Mouse (Mus musculus) MEL (cell line): Measurements from ENCODE around the gene Arntl. TPM values are rescaled to one million over a fixed set of nuclear protein-coding genes. Genes with fewer than 3 reads are reported as not detected.

Experiments
- DNase-seq: peaks from one replicate; pipeline ENCODE4 v3.0.0; 2011; ENCODE audit warnings: low read depth, low spot score
- H3K27ac ChIP-seq: 2 replicates; pipeline ENCODE4 v1.5.1; 2012; ENCODE audit warnings: low read depth, mild to moderate bottlenecking, control low read depth, low read length, moderate library complexity; ENCODE audit not compliant: control insufficient read depth
- H3K27me3 ChIP-seq, 2 experiments: fragments of 150-350 bp in 1 of 2; sonication (generic) in 1 of 2; 2 replicates each; pipeline ENCODE4 v1.6.1; 2012; ENCODE audit warnings: low read length in 2 of 2, mild to moderate bottlenecking in 2 of 2, improper control_type of control experiment in 1 of 2, moderate library complexity in 1 of 2; ENCODE audit not compliant: insufficient read depth in 2 of 2, control insufficient read depth in 1 of 2
- H3K36me3 ChIP-seq, 2 experiments: 2 replicates each; pipeline ENCODE4 v1.6.1; 2012 to 2014; ENCODE audit warnings: low read length in 2 of 2, improper control_type of control experiment in 1 of 2, inconsistent platforms in 1 of 2, mild to moderate bottlenecking in 1 of 2; ENCODE audit not compliant: insufficient read depth in 2 of 2, control insufficient read depth in 1 of 2
- H3K4me1 ChIP-seq, 2 experiments: fragments of 150-350 bp in 1 of 2; sonication (generic) in 1 of 2; 2 replicates each; pipeline ENCODE4 v1.6.1; 2012; ENCODE audit warnings: low read length in 2 of 2, improper control_type of control experiment in 1 of 2, mild to moderate bottlenecking in 1 of 2; ENCODE audit not compliant: insufficient read depth in 2 of 2, control insufficient read depth in 1 of 2
- H3K4me3 ChIP-seq, 2 experiments: fragments of 150-350 bp in 1 of 2; sonication (generic) in 1 of 2; 2 replicates each; pipeline ENCODE4 v1.5.1; 2012; ENCODE audit warnings: low read depth in 2 of 2, low read length in 2 of 2, mild to moderate bottlenecking in 2 of 2, moderate library complexity in 2 of 2, control low read depth in 1 of 2, improper control_type of control experiment in 1 of 2; ENCODE audit not compliant: control insufficient read depth in 1 of 2, insufficient read depth in 1 of 2
- H3K79me2 ChIP-seq: 2 replicates; pipeline ENCODE4 v1.6.1; 2012; ENCODE audit warnings: mild to moderate bottlenecking, low read length, moderate library complexity; ENCODE audit not compliant: control insufficient read depth, poor library complexity, insufficient read depth
- H3K9ac ChIP-seq: 2 replicates; pipeline ENCODE4 v1.6.1; 2012; ENCODE audit warnings: low read depth, mild to moderate bottlenecking, control low read depth, low read length, moderate library complexity; ENCODE audit not compliant: control insufficient read depth, poor library complexity, severe bottlenecking
- H3K9me3 ChIP-seq: fragments of 150-350 bp; sonication (generic); replicated peaks from 2 replicates; pipeline ENCODE4 v1.6.1; 2012; ENCODE audit warnings: mild to moderate bottlenecking, low read length, improper control_type of control experiment, moderate library complexity; ENCODE audit not compliant: insufficient read depth
- CHD2 ChIP-seq: IDR thresholded peaks from 2 replicates; pipeline ENCODE4 v1.6.1; 2011; ENCODE audit warnings: low read length, improper control_type of control experiment
- CTCF ChIP-seq, 3 experiments: IDR thresholded peaks in 2 of 3; conservative IDR thresholded peaks in 1 of 3; 2 replicates each; pipeline ENCODE4 v1.5.1; 2011 to 2012; ENCODE audit warnings: low read length in 3 of 3, low read depth in 2 of 3, mild to moderate bottlenecking in 2 of 3, improper control_type of control experiment in 1 of 3, inconsistent platforms in 1 of 3, mixed read lengths in 1 of 3, moderate library complexity in 1 of 3; ENCODE audit not compliant: control insufficient read depth in 1 of 3, insufficient read depth in 1 of 3, poor library complexity in 1 of 3, severe bottlenecking in 1 of 3
- ELF1 ChIP-seq: IDR thresholded peaks from 2 replicates; pipeline ENCODE4 v1.6.1; 2014; ENCODE audit warnings: low read depth, mild to moderate bottlenecking, inconsistent platforms, low read length, improper control_type of control experiment, moderate library complexity
- EP300 ChIP-seq, 2 experiments: IDR thresholded peaks; 2 replicates each; pipeline ENCODE4 v1.6.1; 2011; ENCODE audit warnings: improper control_type of control experiment in 2 of 2, low read length in 2 of 2, low read depth in 1 of 2, mild to moderate bottlenecking in 1 of 2
- ETS1 ChIP-seq: IDR thresholded peaks from 2 replicates; pipeline ENCODE4 v1.6.1; 2012; ENCODE audit warnings: low read depth, mild to moderate bottlenecking, inconsistent platforms, low read length, improper control_type of control experiment, moderate library complexity
- GABPA ChIP-seq: IDR thresholded peaks from 2 replicates; pipeline ENCODE4 v1.6.1; 2012; ENCODE audit warnings: low read depth, mild to moderate bottlenecking, inconsistent platforms, low read length, improper control_type of control experiment, moderate library complexity
- JUND ChIP-seq: IDR thresholded peaks from 2 replicates; pipeline ENCODE4 v1.6.1; 2011; ENCODE audit warnings: low read depth, mild to moderate bottlenecking, improper control_type of control experiment, low read length
- KAT2A ChIP-seq: conservative IDR thresholded peaks from 2 replicates; pipeline ENCODE4 v1.6.1; 2012; ENCODE audit warnings: low read depth, low read length, improper control_type of control experiment, inconsistent platforms
- MAFK ChIP-seq: IDR thresholded peaks from 2 replicates; pipeline ENCODE4 v1.6.1; 2011; ENCODE audit warnings: low read depth, mild to moderate bottlenecking, low read length, improper control_type of control experiment, borderline replicate concordance
- MAZ ChIP-seq: IDR thresholded peaks from 2 replicates; pipeline ENCODE4 v1.6.1; 2012; ENCODE audit warnings: low read depth, mild to moderate bottlenecking, inconsistent platforms, low read length, improper control_type of control experiment
- MEF2A ChIP-seq: IDR thresholded peaks from 2 replicates; pipeline ENCODE4 v1.6.1; 2014; ENCODE audit warnings: low read depth, mild to moderate bottlenecking, inconsistent platforms, low read length, improper control_type of control experiment; ENCODE audit not compliant: poor library complexity, insufficient replicate concordance, severe bottlenecking; ENCODE audit errors: extremely low read depth
- MYB ChIP-seq: IDR thresholded peaks from 2 replicates; pipeline ENCODE4 v1.6.1; 2011; ENCODE audit warnings: mild to moderate bottlenecking, low read depth, low read length, improper control_type of control experiment
- MYC ChIP-seq: IDR thresholded peaks from 2 replicates; pipeline ENCODE4 v1.6.1; 2011; ENCODE audit warnings: low read depth, mild to moderate bottlenecking, low read length, improper control_type of control experiment, moderate library complexity
- NELFE ChIP-seq: IDR thresholded peaks from 2 replicates; pipeline ENCODE4 v1.6.1; 2011; ENCODE audit warnings: low read depth, low read length, improper control_type of control experiment
- POLR2AphosphoS2 ChIP-seq: IDR thresholded peaks from 2 replicates; pipeline ENCODE4 v1.6.1; 2011; ENCODE audit warnings: low read length, improper control_type of control experiment
- RAD21 ChIP-seq: IDR thresholded peaks from 2 replicates; pipeline ENCODE4 v1.6.1; 2011; ENCODE audit warnings: mild to moderate bottlenecking, low read depth, low read length, improper control_type of control experiment
- SMC3 ChIP-seq: IDR thresholded peaks from 2 replicates; pipeline ENCODE4 v1.6.1; 2011; ENCODE audit warnings: low read depth, low read length, improper control_type of control experiment
- TCF12 ChIP-seq: IDR thresholded peaks from 2 replicates; pipeline ENCODE4 v1.6.1; 2014; ENCODE audit warnings: low read depth, mild to moderate bottlenecking, inconsistent platforms, low read length, improper control_type of control experiment, moderate library complexity
- UBTF ChIP-seq: IDR thresholded peaks from 2 replicates; pipeline ENCODE4 v1.6.1; 2012; ENCODE audit warnings: low read depth, mild to moderate bottlenecking, inconsistent platforms, low read length, improper control_type of control experiment, moderate library complexity, borderline replicate concordance; ENCODE audit not compliant: insufficient read depth
- USF1 ChIP-seq: IDR thresholded peaks from 2 replicates; pipeline ENCODE4 v1.6.1; 2014; ENCODE audit warnings: low read depth, mild to moderate bottlenecking, inconsistent platforms, low read length, improper control_type of control experiment, moderate library complexity
- USF2 ChIP-seq, 2 experiments: IDR thresholded peaks; 2 replicates each; pipeline ENCODE4 v1.6.1; 2011 to 2012; ENCODE audit warnings: improper control_type of control experiment in 2 of 2, low read length in 2 of 2, borderline replicate concordance in 1 of 2, inconsistent platforms in 1 of 2, low read depth in 1 of 2, mild to moderate bottlenecking in 1 of 2; ENCODE audit not compliant: insufficient read depth in 1 of 2
- ZC3H11A ChIP-seq: IDR thresholded peaks from 2 replicates; pipeline ENCODE4 v1.6.1; 2012; ENCODE audit warnings: low read depth, mild to moderate bottlenecking, inconsistent platforms, low read length, improper control_type of control experiment
- polyA plus RNA-seq, 2 experiments: library from polyadenylated mRNA; stranded (reverse) in 1 of 2; unstranded in 1 of 2; fragments of >175 nt in 1 of 2; fragments of >200 nt in 1 of 2; gene quantifications; 2 replicates each; pipeline versions ENCODE4 v1.2.1 to v1.2.4; 2012; ENCODE audit warnings: low replicate concordance in 2 of 2, low read depth in 1 of 2; ENCODE audit not compliant: insufficient read length in 2 of 2, insufficient read depth in 1 of 2, missing spikeins in 1 of 2
- total RNA-seq: library from RNA; depleted of rRNA; stranded (reverse); fragments of 300-350 nt; gene quantifications from 2 replicates; pipeline ENCODE4 v1.2.3, GENCODE M21; 2012

Arntl gene
- total and polyA plus RNA-seq, 3 experiments, result 2.0 to 4.5 TPM; not detected in 1

- TF ChIP-seq EP300 (IDR thresholded peaks at IDR 0.05; ENCODE audit: low read depth in 1 of 2, low read length in 2 of 2) (no peak), MEF2A (no peak), GABPA (no peak), MAFK (no peak), UBTF (no peak), MAZ (no peak), SMC3 (peak; percentile 44), CTCF (IDR thresholded peaks at IDR 0.05 in 2 of 3, conservative IDR thresholded peaks at IDR 0.05 in 1 of 3; ENCODE audit: control insufficient read depth in 1 of 3, insufficient read depth in 1 of 3, low read depth in 2 of 3, low read length in 3 of 3, poor library complexity in 1 of 3, severe bottlenecking in 1 of 3) (peak in 1 of 3 experiments; percentile 42; a peak in 3 of 6 replicates), RAD21 (peak; percentile 37), ZC3H11A (peak; percentile 35; the same call in 1 of the 2 replicates), ETS1 (no peak)
- Histone ChIP-seq H3K4me1 (no peaks in the 10 kb centered on the region), H3K36me3 (no peaks in the 10 kb centered on the region), H3K27me3 (peaks cover 0 to 2% of the 10 kb centered on the region in 2 experiments; a peak in 1 of 4 replicates), H3K27ac (no peak overlapping the region), H3K9me3 (no peaks in the 10 kb centered on the region), H3K79me2 (no peaks in the 10 kb centered on the region), H3K4me3 (no peak overlapping the region), H3K9ac (no peak overlapping the region)
- peak; percentile 21 for DNase-seq
These were observed 15.5 kb upstream of the Arntl start for GRCm38 (mm10) chr7:113191787-113192186.

- H3K27ac ChIP-seq, result no peak overlapping the region
- H3K4me1 ChIP-seq, result peaks cover 0 to 7% of the 10 kb centered on the region in 2 experiments; a peak in 1 of 4 replicates
- H3K4me3 ChIP-seq, result no peak overlapping the region
- H3K9ac ChIP-seq, result no peak overlapping the region
- TF ChIP-seq TCF12 (no peak), RAD21 (no peak), KAT2A (no peak), MYC (no peak), EP300 (IDR thresholded peaks at IDR 0.05; ENCODE audit: low read depth in 1 of 2, low read length in 2 of 2) (no peak), MYB (no peak), NELFE (no peak), POLR2AphosphoS2 (no peak), JUND (no peak), CHD2 (no peak), USF1 (no peak), ELF1 (no peak), USF2 (IDR thresholded peaks at IDR 0.05; ENCODE audit: borderline replicate concordance in 1 of 2, insufficient read depth in 1 of 2, low read depth in 1 of 2, low read length in 2 of 2) (no peak)
- TF ChIP-seq, all 39 proteins: peak for 0
- Histone ChIP-seq H3K27me3 (peaks cover 0 to 2% of the 10 kb centered on the region in 2 experiments; a peak in 1 of 4 replicates), H3K79me2 (no peaks in the 10 kb centered on the region), H3K36me3 (no peaks in the 10 kb centered on the region), H3K9me3 (no peaks in the 10 kb centered on the region)
- DNase-seq, result no peak
These were observed 14.4 kb upstream of the Arntl start for GRCm38 (mm10) chr7:113192714-113193365.
